Mouse (Mus musculus) midbrain, embryonic 15.5 days (tissue): Measurements from ENCODE around the gene Dnajc17. TPM values are rescaled to one million over a fixed set of nuclear protein-coding genes. Genes with fewer than 3 reads are reported as not detected.

Experiments
- ATAC-seq: fragments of 200-750 bp; cut with Nextera tagmentation; replicated peaks from 2 replicates; pipeline ENCODE4 v1.8.0; 2017; ENCODE audit warnings: moderate TSS enrichment
- H3K27ac ChIP-seq: fragments of 300-500 bp; sonication (generic); 2 replicates; pipeline ENCODE4 v1.5.1; 2015; ENCODE audit warnings: mild to moderate bottlenecking, inconsistent platforms
- H3K27me3 ChIP-seq: fragments of 300-500 bp; sonication (generic); replicated peaks from 2 replicates; pipeline ENCODE4 v1.6.1; 2015; ENCODE audit warnings: inconsistent platforms
- H3K36me3 ChIP-seq: fragments of 300-500 bp; sonication (generic); replicated peaks from 2 replicates; pipeline ENCODE4 v1.6.1; 2015; ENCODE audit warnings: inconsistent platforms
- H3K4me1 ChIP-seq: fragments of 300-500 bp; sonication (generic); 2 replicates; pipeline ENCODE4 v1.6.1; 2015; ENCODE audit warnings: inconsistent platforms
- H3K4me2 ChIP-seq: fragments of 300-500 bp; sonication (generic); 2 replicates; pipeline ENCODE4 v1.6.1; 2015; ENCODE audit warnings: inconsistent platforms, mild to moderate bottlenecking, moderate library complexity
- H3K4me3 ChIP-seq: fragments of 300-500 bp; sonication (generic); 2 replicates; pipeline ENCODE4 v1.5.1; 2015; ENCODE audit warnings: mild to moderate bottlenecking, inconsistent platforms
- H3K9ac ChIP-seq: fragments of 300-500 bp; sonication (generic); 2 replicates; pipeline ENCODE4 v1.6.1; 2015; ENCODE audit warnings: mild to moderate bottlenecking, inconsistent platforms
- H3K9me3 ChIP-seq: fragments of 300-500 bp; sonication (generic); 2 replicates; pipeline ENCODE4 v1.6.1; 2016; ENCODE audit warnings: inconsistent platforms
- WGBS: fragments of 180-500 bp; shearing (Covaris S2); methylation state at CpG from one replicate; pipeline ENCODE4 v1.1.7; 2015; ENCODE audit warnings: mixed read lengths; 5-methylcytosine and 5-hydroxymethylcytosine counted together
- polyA plus RNA-seq: library from polyadenylated mRNA; unstranded; fragments of >200 nt; fragmentation: Nextera tagmentation; extraction: Ambion mirVana; gene quantifications from 2 replicates; pipeline ENCODE4 v1.2.1, GENCODE M21; 2015

Gene Dnajc17
- 25.0 and 29.4 TPM in 2 replicates for polyA plus RNA-seq

DNA sequence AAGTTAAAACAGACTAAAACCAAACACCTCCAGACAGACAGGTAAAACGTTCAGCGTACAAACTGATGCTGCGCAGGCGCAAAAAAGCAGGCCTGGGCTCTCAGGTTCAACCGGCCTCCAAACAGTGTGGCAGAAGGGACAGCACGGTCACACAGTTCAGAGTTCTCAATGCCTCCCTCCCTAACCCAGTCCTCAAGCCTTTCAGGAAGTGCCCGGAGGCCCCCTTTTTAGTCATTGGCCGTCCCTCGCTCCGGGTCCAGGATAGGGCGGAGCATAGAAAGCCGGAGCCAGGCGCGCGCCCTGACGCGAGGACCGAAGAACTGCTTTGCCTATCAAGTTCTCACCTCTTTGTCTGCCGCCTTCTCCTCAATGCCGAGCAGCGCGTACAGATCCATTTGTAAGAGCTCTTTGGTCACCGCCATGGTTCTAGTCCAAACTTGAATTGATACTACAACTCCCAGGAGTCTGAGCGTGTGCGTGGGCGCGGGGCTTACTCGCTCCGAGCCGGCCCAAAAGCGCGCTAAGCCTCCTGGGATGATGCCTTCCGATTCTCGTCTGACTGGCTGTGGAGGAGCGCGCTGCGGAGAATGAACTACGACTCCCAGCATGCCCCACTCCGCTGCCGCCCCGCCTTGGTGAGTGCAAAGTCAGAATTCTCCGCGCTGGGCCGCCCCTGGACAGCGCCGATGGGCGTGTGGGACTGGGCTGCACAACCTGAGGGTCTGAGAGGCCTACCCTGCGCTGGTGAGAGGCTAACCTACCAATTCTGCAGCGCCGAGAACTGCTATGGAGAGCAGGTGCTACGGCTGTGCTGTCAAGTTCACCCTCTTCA lies at the start of gene Dnajc17, which contains the start of gene Zfyve19:
Dnajc17 (minus strand) TSS at position 452 of the 832 bp plus-strand sequence.
Zfyve19 (plus strand) TSS at position 274 of the 832 bp plus-strand sequence.
- Histone ChIP-seq H3K4me2 (peak within 1 kb of the TSS; percentile 64), H3K27me3 (no peaks in the 10 kb centered on the region), H3K4me3 (peak within 1 kb of the TSS; percentile 75), H3K4me1 (peaks cover 25% of the 10 kb centered on the region), H3K9me3 (no peaks in the 10 kb centered on the region), H3K36me3 (peaks cover 20% of the 10 kb centered on the region; the same call in 1 of the 2 replicates), H3K27ac (peak within 1 kb of the TSS; percentile 85), H3K9ac (peak within 1 kb of the TSS; percentile 77)
- ATAC-seq = peak; percentile 97
- 0% methylated on average over 51 of the region's 51 CpGs for WGBS

DNA sequence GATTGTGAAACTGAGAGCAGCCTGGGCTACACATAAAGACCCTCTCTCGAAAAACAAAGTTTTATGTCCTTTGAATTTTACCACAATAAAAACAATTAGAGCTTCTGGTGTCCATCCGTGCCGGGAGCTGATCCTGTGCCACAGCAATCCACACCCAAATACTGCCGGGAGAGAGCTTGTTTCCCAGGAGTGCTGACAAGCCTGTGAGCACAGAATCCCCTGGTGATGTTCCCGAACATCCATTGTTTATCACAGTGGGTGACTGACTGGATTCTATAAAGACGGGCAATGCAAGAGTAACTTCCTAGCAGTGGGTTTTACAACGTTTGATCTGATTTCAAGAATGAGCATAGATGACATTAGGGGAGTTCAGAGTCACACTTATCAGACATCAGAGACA lies 46.4 kb upstream of the Dnajc17 start:
- no peaks in the 10 kb centered on the region for H3K9me3 ChIP-seq
- H3K36me3 ChIP-seq = no peaks in the 10 kb centered on the region
- H3K4me3 ChIP-seq = no peak overlapping the region
- no peak overlapping the region for H3K27ac ChIP-seq
- no peak overlapping the region for H3K9ac ChIP-seq
- 0 out of 2 replicates have a peak, but pooled peaks cover 7% of the 10 kb centered on the region for H3K27me3 ChIP-seq
- 6% methylated on average over 7 of the region's 7 CpGs for WGBS
- H3K4me2 ChIP-seq = no peak overlapping the region
- no peak for ATAC-seq
- H3K4me1 ChIP-seq = no peaks in the 10 kb centered on the region

DNA sequence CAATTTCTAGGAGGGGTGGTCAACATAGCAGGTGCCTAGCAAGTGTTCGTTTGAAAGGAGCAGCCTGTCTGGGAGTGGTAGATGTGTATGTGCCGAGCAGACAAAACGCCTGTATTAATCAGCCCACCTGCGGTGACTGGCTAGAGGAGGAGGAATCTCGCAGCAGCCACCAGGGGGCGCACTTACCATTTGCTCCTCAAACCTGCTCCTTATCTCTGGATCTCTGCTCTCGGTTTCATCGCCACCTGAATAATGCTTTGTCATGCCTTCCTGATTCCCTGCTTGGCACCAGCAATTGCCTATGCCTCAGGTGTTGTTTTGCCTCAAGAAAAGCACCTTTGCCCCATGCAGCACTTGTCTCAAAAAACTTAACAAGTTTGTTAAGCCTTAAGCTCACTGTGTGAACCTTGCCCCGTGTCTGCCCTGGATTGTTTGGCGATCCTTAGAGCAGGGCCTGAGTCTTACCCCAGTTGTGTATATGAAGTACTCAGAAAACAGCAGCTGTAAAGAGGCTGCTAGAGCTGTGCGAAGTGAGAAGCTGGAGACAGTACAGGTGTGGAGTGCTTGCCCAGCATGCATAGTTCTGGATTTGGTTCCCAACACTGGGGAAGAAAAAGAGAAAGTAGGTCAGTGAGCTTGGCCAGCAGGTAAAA lies 42.4 kb upstream of the Dnajc17 start:
- Histone ChIP-seq H3K9ac (no peak overlapping the region), H3K27ac (no peak overlapping the region), H3K4me1 (no peaks in the 10 kb centered on the region), H3K9me3 (no peaks in the 10 kb centered on the region), H3K27me3 (0 out of 2 replicates have a peak, but pooled peaks cover 7% of the 10 kb centered on the region), H3K36me3 (no peaks in the 10 kb centered on the region), H3K4me2 (no peak overlapping the region), H3K4me3 (no peak overlapping the region)
- WGBS = 17% methylated on average over 11 of the region's 11 CpGs
- ATAC-seq = peak; percentile 45; the same call in 1 of the 2 replicates

DNA sequence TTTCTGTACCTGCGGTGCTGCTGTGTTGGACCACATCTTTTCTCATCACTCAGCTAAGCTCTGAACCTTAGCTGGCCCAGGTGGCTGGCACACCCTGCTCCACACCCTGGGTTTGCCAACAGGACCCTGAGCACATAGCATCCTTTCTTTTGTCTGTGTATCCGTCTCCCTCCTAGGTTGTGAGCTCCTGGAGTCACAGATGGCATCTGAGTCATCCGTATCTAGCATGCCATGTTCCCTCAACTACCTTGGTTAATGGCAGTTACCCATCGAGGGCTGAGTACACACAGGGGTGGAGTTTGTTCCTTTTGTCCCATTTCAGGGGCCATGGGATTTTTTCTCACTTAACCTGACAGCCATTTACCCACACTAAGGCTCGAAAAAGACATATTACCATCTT lies 41.8 kb upstream of the Dnajc17 start:
- no peak overlapping the region for H3K9ac ChIP-seq
- no peaks in the 10 kb centered on the region for H3K4me1 ChIP-seq
- H3K27me3 ChIP-seq = 0 out of 2 replicates have a peak, but pooled peaks cover 7% of the 10 kb centered on the region
- H3K9me3 ChIP-seq = no peaks in the 10 kb centered on the region
- no peak overlapping the region for H3K27ac ChIP-seq
- no peak overlapping the region for H3K4me2 ChIP-seq
- WGBS = 66% methylated on average over 5 of the region's 5 CpGs
- ATAC-seq = no peak
- H3K4me3 ChIP-seq = no peak overlapping the region
- no peaks in the 10 kb centered on the region for H3K36me3 ChIP-seq

DNA sequence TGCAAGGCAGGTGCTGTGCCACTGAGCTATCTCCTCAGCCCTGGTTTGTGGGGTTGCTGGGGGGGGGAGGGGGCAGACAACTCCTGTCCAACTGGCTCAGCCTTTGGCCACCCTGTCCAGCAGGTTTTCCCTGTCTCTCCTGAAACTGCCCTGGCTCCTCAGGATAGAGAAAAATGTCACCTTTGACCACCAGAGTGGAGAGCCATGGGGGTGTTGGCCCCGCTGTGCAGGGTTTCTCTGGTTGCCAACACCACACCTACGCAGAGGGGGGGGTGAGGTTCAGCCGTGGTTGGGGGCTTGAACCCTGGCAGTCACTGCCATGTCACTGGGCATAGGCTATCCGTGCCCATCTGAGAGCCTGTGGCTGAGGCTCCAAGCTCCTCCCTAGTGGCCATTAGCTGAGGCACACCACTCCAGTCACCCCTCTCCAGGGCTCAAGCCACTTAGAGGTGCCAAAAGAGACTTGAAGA lies 41.0 kb upstream of the Dnajc17 start:
- 87% methylated on average over 4 of the region's 4 CpGs for WGBS
- Histone ChIP-seq H3K9ac (no peak overlapping the region), H3K27ac (no peak overlapping the region), H3K4me3 (no peak overlapping the region), H3K36me3 (no peaks in the 10 kb centered on the region), H3K4me1 (no peaks in the 10 kb centered on the region), H3K27me3 (0 out of 2 replicates have a peak, but pooled peaks cover 7% of the 10 kb centered on the region), H3K9me3 (no peaks in the 10 kb centered on the region), H3K4me2 (no peak overlapping the region)
- ATAC-seq = 0 out of 2 replicates have a peak, but pooled peaks have one; percentile 17

DNA sequence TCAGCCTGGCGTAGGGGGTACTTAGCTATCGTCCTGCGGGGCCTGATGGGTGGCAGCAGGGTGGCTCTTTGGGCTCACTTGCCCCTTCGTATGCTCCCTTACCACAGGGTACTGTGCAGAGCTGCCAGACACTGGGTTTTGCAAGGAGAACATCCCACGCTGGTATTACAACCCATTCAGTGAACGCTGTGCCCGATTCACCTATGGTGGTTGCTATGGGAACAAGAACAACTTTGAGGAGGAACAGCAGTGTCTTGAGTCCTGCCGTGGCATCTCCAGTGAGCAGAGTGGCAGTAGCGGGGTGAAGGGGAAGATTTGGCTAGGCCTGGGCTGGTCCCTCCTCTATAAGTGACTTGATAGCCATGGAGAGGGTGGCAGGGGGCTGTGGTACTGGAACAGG lies 39.3 kb upstream of the Dnajc17 start:
- H3K27me3 ChIP-seq = 0 out of 2 replicates have a peak, but pooled peaks cover 4% of the 10 kb centered on the region
- ATAC-seq = no peak
- H3K27ac ChIP-seq = no peak overlapping the region
- no peak overlapping the region for H3K4me3 ChIP-seq
- H3K9ac ChIP-seq = no peak overlapping the region
- H3K9me3 ChIP-seq = no peaks in the 10 kb centered on the region
- WGBS = 75% methylated on average over 9 of the region's 9 CpGs
- no peak overlapping the region for H3K4me2 ChIP-seq
- H3K36me3 ChIP-seq = no peaks in the 10 kb centered on the region
- no peaks in the 10 kb centered on the region for H3K4me1 ChIP-seq

DNA sequence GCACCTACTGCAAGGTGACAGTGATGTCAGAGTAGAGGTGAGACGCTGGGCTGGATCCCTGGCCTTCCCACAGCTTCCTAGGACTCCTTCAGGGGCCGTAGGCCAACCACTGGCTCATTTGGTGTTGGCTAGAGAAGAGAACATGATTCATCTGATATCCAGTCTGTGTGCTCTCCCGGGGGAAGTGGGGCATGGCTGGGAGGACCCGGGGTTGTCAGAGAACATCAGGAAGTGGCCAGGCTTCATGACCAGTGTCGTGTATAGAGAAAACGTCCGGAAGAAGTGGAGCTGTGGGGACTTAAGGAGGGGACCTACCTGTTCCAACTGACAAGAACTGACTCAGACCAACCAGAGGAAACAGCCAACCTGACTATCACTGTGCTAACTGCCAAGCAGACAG lies 36.7 kb upstream of the Dnajc17 start:
- ATAC-seq = no peak
- Histone ChIP-seq H3K9me3 (no peaks in the 10 kb centered on the region), H3K4me2 (no peak overlapping the region), H3K27ac (no peak overlapping the region), H3K9ac (no peak overlapping the region), H3K27me3 (no peaks in the 10 kb centered on the region; the same call in 1 of the 2 replicates), H3K4me1 (no peaks in the 10 kb centered on the region), H3K4me3 (no peak overlapping the region), H3K36me3 (no peaks in the 10 kb centered on the region)
- WGBS = 88% methylated on average over 7 of the region's 7 CpGs

DNA sequence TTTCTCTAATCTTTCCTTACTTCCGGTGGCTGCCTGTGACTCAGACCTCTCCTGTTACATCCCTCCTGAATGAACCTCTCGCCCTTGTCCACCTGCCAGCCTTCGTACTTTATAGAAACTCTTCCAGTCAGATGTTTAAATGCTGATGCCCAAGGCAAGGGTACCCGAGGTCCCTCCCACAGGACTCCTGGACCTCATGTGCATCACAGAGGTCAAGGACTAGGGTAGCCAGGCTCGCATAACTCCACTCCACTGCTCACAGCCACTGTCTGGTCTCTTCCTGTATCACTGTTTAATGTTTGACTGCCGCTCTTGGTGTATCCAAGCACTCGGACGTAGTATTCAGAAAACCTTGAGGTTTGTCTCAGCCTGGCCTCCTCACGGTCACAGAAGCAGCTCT lies 34.0 kb upstream of the Dnajc17 start:
- Histone ChIP-seq H3K4me3 (no peak overlapping the region), H3K9me3 (no peaks in the 10 kb centered on the region), H3K4me1 (peaks cover 5% of the 10 kb centered on the region), H3K4me2 (no peak overlapping the region), H3K27ac (no peak overlapping the region), H3K9ac (no peak overlapping the region), H3K27me3 (peaks cover 24% of the 10 kb centered on the region), H3K36me3 (no peaks in the 10 kb centered on the region)
- no peak for ATAC-seq
- WGBS = 85% methylated on average over 9 of the region's 9 CpGs

DNA sequence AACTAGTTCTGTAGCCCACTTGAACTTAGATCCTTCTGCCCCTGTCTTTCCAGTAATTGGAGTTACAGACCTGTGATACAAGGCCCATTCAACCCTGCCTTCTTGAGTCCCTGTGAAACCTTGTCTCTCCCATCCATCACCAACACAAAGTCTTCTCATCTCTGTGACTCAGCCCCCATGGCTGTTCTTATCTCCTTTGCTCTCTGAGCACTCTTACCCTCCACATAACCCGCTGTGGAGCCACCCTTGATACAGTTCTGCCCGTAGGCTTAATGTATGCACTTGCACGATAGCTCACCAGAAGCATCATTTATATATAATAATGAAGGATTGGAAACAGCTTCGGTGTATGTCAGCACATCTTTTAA lies 32.2 kb upstream of the Dnajc17 start:
- peaks cover 14% of the 10 kb centered on the region for H3K4me1 ChIP-seq
- H3K27me3 ChIP-seq = peaks cover 41% of the 10 kb centered on the region
- WGBS = 83% methylated on average over 4 of the region's 4 CpGs
- no peaks in the 10 kb centered on the region for H3K36me3 ChIP-seq
- no peak for ATAC-seq
- H3K9me3 ChIP-seq = no peaks in the 10 kb centered on the region
- no peak overlapping the region for H3K4me3 ChIP-seq
- no peak overlapping the region for H3K27ac ChIP-seq
- H3K9ac ChIP-seq = no peak overlapping the region
- no peak overlapping the region for H3K4me2 ChIP-seq

DNA sequence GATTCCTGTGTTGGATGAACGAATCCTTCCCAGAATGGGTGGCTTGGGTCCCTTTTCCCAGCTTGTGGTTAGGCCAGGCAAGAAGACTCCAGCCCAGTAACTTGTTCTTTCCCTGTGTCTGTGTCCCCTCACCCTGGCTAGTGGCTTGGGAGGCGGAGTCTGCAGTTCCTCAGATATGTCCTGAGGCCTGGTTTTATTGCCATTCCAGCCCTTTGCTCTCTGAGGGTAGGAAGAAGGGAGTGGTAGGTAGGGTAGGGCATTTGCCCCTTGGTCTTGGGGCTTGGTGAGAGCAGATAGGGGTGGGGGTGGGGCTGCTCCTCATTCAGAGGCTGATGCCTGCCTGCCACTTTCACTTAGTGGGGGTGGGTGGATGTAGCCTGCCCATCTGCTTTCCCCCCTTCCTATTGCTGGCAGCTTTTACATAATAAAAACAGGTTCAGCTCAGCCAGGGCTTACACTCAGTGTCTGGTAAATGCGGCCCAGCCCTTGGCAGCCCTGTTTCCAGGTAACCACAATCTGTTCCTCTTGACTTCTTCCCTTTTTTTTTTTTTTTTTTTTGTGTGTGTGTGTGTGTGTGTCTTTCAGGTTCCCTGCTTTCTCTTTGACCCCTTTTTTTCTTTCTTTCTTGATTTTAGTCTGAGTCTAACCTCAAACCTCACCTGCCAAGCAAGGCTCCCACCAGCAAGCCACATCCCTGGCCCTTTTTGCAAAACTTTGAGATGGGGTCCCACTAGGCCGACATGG lies 31.7 kb upstream of the Dnajc17 start:
- Histone ChIP-seq H3K4me3 (no peak overlapping the region), H3K27me3 (peaks cover 47% of the 10 kb centered on the region), H3K36me3 (no peaks in the 10 kb centered on the region), H3K27ac (no peak overlapping the region), H3K4me1 (peaks cover 14% of the 10 kb centered on the region), H3K9me3 (no peaks in the 10 kb centered on the region), H3K4me2 (no peak overlapping the region), H3K9ac (no peak overlapping the region)
- ATAC-seq = no peak
- 67% methylated on average over 4 of the region's 4 CpGs for WGBS

DNA sequence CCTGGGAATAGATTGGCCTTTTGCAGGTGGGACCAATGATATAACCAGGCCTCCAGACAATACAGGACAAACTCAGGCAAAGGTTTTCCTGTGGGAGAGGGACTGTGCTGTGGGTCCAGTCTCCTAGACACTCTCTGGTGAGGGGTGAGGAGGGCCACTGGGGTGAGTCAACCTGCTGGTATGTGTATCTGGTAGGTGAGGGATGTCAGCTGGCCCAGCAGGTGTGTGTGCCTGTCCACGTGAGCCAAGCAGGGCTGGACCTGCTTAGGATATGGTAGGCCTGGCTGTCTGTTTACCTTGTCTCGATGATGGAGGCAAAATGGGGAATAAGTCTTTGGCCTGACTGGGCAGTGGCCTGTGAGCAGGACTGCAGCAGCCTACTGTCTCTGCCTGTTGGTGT lies 30.1 kb upstream of the Dnajc17 start:
- 74% methylated on average over 2 of the region's 2 CpGs for whole genome bisulfite sequencing
- no peak overlapping the region for H3K9ac ChIP-seq
- H3K4me1 ChIP-seq = peaks cover 14% of the 10 kb centered on the region
- H3K27ac ChIP-seq = no peak overlapping the region
- no peak for ATAC-seq
- H3K4me3 ChIP-seq = no peak overlapping the region
- no peaks in the 10 kb centered on the region for H3K9me3 ChIP-seq
- H3K4me2 ChIP-seq = no peak overlapping the region
- H3K27me3 ChIP-seq = peaks cover 58% of the 10 kb centered on the region
- H3K36me3 ChIP-seq = no peaks in the 10 kb centered on the region

DNA sequence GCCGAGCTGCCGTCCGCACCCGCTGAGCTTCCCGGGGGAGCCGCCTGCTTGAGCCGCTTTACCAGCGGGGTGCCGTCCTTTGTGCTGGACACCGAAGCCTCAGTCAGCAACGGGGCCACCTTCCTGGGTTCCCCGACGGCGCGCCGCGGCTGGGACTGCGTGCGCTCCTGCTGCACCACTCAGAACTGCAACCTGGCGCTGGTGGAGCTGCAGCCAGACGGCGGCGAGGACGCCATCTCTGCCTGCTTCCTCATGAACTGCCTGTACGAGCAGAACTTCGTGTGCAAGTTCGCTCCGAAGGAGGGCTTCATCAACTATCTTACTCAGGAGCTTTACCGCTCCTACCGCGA lies 29.3 kb upstream of the Dnajc17 start:
- peaks cover 14% of the 10 kb centered on the region for H3K4me1 ChIP-seq
- no peak overlapping the region for H3K27ac ChIP-seq
- peaks cover 58% of the 10 kb centered on the region for H3K27me3 ChIP-seq
- H3K36me3 ChIP-seq = no peaks in the 10 kb centered on the region
- WGBS = 1% methylated on average over 31 of the region's 31 CpGs
- H3K9ac ChIP-seq = no peak overlapping the region
- H3K4me2 ChIP-seq = peak overlapping the region; percentile 55
- no peak for ATAC-seq
- no peaks in the 10 kb centered on the region for H3K9me3 ChIP-seq
- H3K4me3 ChIP-seq = peak overlapping the region; percentile 40
